Mouse (Mus musculus): ENCODE results near the gene Cysltr1.

Cysltr1 gene

GRCm38 (mm10) chrX:106603386-106603785, at the start of gene Cysltr1:
TSS of gene Cysltr1 (minus strand) at chrX:106603679.
- DNase-seq (ENCODE audit: low read depth): no peak

- no peak for DNase-seq (ENCODE audit: low read depth)
Observed at GRCm38 (mm10) chrX:106634799-106635541, 31.5 kb upstream of the Cysltr1 start.

DNA sequence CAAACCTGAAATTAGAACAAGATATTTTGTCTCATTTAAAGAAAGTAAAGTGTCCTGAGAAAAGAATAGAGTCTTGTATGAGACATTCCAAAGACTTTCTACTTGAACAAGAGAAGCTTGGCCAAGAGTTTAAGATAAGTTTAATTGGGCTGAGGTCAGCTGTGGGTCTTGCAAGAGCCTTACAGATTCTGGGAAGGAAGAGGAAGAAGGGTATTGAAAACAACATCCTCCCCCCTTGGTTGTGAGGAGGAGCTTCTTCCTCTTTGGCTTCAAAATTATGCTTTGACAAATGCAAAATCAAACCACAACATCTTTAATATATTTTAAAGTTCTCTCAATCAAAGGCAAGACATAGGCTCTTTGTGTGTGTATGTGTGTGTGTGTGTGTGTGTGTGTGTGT, 30.1 kb upstream of the Cysltr1 start:
- no peak for DNase-seq (ENCODE audit: low read depth)

GRCm38 (mm10) chrX:106628514-106628913, 25.0 kb upstream of the Cysltr1 start:
- DNase-seq (ENCODE audit: low read depth): no peak

- peak; percentile 3 for DNase-seq (ENCODE audit: low read depth)
Observed at GRCm38 (mm10) chrX:106623667-106624066, 20.2 kb upstream of the Cysltr1 start.

- DNase-seq (ENCODE audit: low read depth): peak; percentile 20
Observed at GRCm38 (mm10) chrX:106622512-106622911, 19.0 kb upstream of the Cysltr1 start.

GRCm38 (mm10) chrX:106602574-106603258, 763 bp downstream of the Cysltr1 start:
- no peak for DNase-seq (ENCODE audit: low read depth)

GRCm38 (mm10) chrX:106595904-106596303, 7.6 kb downstream of the Cysltr1 start:
- peak; percentile 0 for DNase-seq (ENCODE audit: low read depth)

DNA sequence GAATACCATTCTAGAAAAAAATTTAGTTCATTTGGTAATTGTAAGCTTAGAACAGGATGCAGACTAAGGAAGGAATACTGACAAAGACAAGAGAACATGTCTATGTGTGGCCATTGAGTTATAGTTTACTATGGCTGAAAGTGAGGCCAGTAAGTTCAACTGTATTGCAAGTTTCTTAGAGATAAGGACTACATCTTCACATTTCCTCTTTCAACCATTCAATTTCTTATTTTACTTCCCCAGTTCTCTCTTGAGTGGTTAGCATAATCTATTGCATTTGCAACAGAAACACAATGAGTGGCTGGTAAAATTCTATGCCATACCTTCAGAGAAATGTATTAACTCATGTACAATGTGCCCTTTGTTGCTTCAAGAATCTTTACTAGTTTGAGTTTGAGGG, 9.6 kb downstream of the Cysltr1 start:
- DNase-seq (ENCODE audit: low read depth): no peak

GRCm38 (mm10) chrX:106582886-106583285, 20.6 kb downstream of the Cysltr1 start, which contains the start of gene Gm5127:
TSS of gene Gm5127 (plus strand) at chrX:106583186.
- DNase-seq (ENCODE audit: low read depth): no peak

- DNase-seq (ENCODE audit: low read depth): no peak
Observed at GRCm38 (mm10) chrX:106582197-106582596, 21.3 kb downstream of the Cysltr1 start.

DNA sequence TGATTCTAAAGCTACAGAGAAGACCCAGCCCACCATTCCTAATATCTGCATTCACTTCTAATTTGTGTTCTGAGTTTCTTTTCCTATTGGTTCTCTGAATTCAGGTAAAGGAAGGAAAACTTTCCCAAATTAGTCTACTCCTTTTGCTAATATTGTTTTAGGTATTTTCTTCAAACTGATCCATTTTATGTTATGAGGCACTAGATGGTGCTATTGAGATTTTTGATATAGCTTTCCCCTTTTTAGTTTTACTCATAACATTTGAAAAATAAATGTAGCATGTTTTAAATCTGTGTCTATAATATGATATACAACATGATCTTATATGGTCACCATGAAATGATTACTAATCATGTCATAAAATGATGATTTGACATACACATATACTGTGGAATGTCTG, 23.1 kb downstream of the Cysltr1 start:
- no peak for DNase-seq (ENCODE audit: low read depth)

- no peak for DNase-seq (ENCODE audit: low read depth)
Observed at GRCm38 (mm10) chrX:106578966-106579365, 24.5 kb downstream of the Cysltr1 start.

DNA sequence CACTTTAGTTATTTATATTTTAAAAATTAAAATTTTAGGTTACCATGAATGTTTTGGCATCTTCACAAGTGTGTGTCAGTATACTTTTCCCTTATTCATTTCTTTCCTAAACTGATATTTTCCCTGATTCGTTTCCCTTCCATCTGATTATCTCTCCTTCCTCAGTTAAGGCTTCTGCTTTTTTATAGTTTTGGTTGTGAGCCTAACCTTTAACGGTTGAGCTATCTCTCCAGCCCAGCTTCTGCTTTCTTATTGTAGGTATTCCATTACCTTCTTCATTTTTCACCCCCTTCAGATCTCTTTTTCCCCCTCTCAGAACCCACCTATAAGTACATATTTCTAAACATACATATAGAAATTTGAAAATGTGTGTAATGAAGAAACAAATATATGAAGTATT, 48.0 kb downstream of the Cysltr1 start:
- DNase-seq (ENCODE audit: low read depth): no peak

DNA sequence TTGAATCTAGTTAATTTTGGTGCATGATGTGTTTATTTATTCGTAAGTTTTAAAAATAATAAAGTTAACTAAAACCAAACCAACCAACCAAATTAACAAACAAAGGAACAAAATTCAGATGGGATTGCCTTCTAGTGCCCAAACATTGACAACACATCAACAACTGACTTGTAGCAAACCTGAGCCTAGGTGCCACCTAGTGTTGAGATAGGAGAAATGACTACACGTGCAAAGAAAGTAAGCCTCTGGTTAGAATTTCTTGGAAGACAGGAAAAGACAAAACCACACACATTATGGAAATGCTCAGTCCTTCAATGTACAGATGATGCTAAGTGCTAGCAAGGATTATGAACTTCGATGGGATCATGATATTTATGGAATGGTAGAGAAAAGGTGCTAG, 67.1 kb downstream of the Cysltr1 start:
- peak; percentile 14 for DNase-seq (ENCODE audit: low read depth)
